Mouse (Mus musculus): ENCODE data around the gene Syt2. TPM values are rescaled to one million over a fixed set of nuclear protein-coding genes. Genes with fewer than 3 reads are reported as not detected.

Syt2 gene
- total RNA-seq, 2 experiments from 2014 or later, result 0.04 to 0.29 TPM

GRCm38 (mm10) chr1:134722891-134723290 lies 76.4 kb downstream of the Syt2 start:
- DNase-seq, result no peak
- intact Hi-C loops (cut with DNase I; ENCODE audit: low total_unique reads), result no loop called here

- peak; percentile 62 for DNase-seq
- intact Hi-C loops (cut with DNase I; ENCODE audit: low total_unique reads), result loop anchor here (5.0 kb wide), 1 partner anchor 112 kb away; no protein-coding TSS in a partner anchor
Observed at GRCm38 (mm10) chr1:134725276-134725675, 78.8 kb downstream of the Syt2 start.

GRCm38 (mm10) chr1:134726480-134726879 lies 80.0 kb downstream of the Syt2 start:
- no peak for DNase-seq
- intact Hi-C loops (cut with DNase I; ENCODE audit: low total_unique reads), result loop anchor here (5.0 kb wide), 1 partner anchor 111 kb away; no protein-coding TSS in a partner anchor

- DNase-seq, result no peak
- intact Hi-C loops (cut with DNase I; ENCODE audit: low total_unique reads), result loop anchor here (5.0 kb wide), 1 partner anchor 110 kb away; no protein-coding TSS in a partner anchor
Observed at GRCm38 (mm10) chr1:134727256-134727655, 80.8 kb downstream of the Syt2 start.

GRCm38 (mm10) chr1:134733659-134734058 lies 87.2 kb downstream of the Syt2 start:
- intact Hi-C loops (cut with DNase I; ENCODE audit: low total_unique reads), result no loop called here
- no peak for DNase-seq

GRCm38 (mm10) chr1:134737463-134737862 lies 91.0 kb downstream of the Syt2 start:
- intact Hi-C loops (cut with DNase I; ENCODE audit: low total_unique reads), result no loop called here
- no peak for DNase-seq

- intact Hi-C loops (cut with DNase I; ENCODE audit: low total_unique reads), result loop anchor here (5.0 kb wide), 1 partner anchor 91 kb away; no protein-coding TSS in a partner anchor
Observed at GRCm38 (mm10) chr1:134741433-134741832, 95.0 kb downstream of the Syt2 start.

GRCm38 (mm10) chr1:134741946-134742661 lies 95.6 kb downstream of the Syt2 start:
- intact Hi-C loops (cut with DNase I; ENCODE audit: low total_unique reads), result loop anchor here (5.0 kb wide), 1 partner anchor 90 kb away; no protein-coding TSS in a partner anchor
- DNase-seq, result no peak

More at GRCm38 (mm10) chr1:134741433-134741832, 95.0 kb downstream of the Syt2 start:
- DNase-seq, result no peak

- intact Hi-C loops (cut with DNase I; ENCODE audit: low total_unique reads), result no loop called here
- DNase-seq, result peak; percentile 39
Observed at GRCm38 (mm10) chr1:134745648-134746047, 99.2 kb downstream of the Syt2 start.

- intact Hi-C loops (cut with DNase I; ENCODE audit: low total_unique reads), result no loop called here
- peak; percentile 55 for DNase-seq
Observed at GRCm38 (mm10) chr1:134747236-134748174, 101.0 kb downstream of the Syt2 start.

GRCm38 (mm10) chr1:134749889-134750288 lies 103.4 kb downstream of the Syt2 start:
- intact Hi-C loops (cut with DNase I; ENCODE audit: low total_unique reads), result no loop called here
- peak; percentile 76 for DNase-seq

- no peak for DNase-seq
- intact Hi-C loops (cut with DNase I; ENCODE audit: low total_unique reads), result no loop called here
Observed at GRCm38 (mm10) chr1:134752447-134752846, 106.0 kb downstream of the Syt2 start.

GRCm38 (mm10) chr1:134753751-134754630 lies 107.5 kb downstream of the Syt2 start:
- DNase-seq, result peak; percentile 66
- intact Hi-C loops (cut with DNase I; ENCODE audit: low total_unique reads), result no loop called here

GRCm38 (mm10) chr1:134754818-134755217 lies 108.3 kb downstream of the Syt2 start:
- intact Hi-C loops (cut with DNase I; ENCODE audit: low total_unique reads), result no loop called here
- DNase-seq, result no peak

GRCm38 (mm10) chr1:134755548-134756189 lies 109.2 kb downstream of the Syt2 start:
- intact Hi-C loops (cut with DNase I; ENCODE audit: low total_unique reads), result no loop called here
- no peak for DNase-seq

GRCm38 (mm10) chr1:134756190-134756873 lies 109.9 kb downstream of the Syt2 start:
- DNase-seq, result peak; percentile 38
- intact Hi-C loops (cut with DNase I; ENCODE audit: low total_unique reads), result no loop called here

GRCm38 (mm10) chr1:134757230-134757629 lies 110.8 kb downstream of the Syt2 start:
- DNase-seq, result peak; percentile 48
- intact Hi-C loops (cut with DNase I; ENCODE audit: low total_unique reads), result no loop called here

GRCm38 (mm10) chr1:134759133-134759532 lies 112.7 kb downstream of the Syt2 start:
- DNase-seq, result peak; percentile 74
- intact Hi-C loops (cut with DNase I; ENCODE audit: low total_unique reads), result no loop called here

Measured in gastrocnemius, postnatal 14 days (tissue).